Mouse (Mus musculus) c-Kit-negative CD71-positive TER-119-positive erythroid progenitor cells, embryonic 14.5 days (primary cell): ENCODE measurements around the gene Ttc17.

ENCODE experiments used
- DNase-seq: peaks from one replicate; pipeline ENCODE4 v3.0.0-alpha.2; 2013; ENCODE audit warnings: low read depth, low spot score

Ttc17 gene

GRCm38 (mm10) chr2:94381057-94381647 is 25.3 kb downstream of the Ttc17 start:
- no peak for DNase-seq

- DNase-seq: no peak
These were observed 27.8 kb downstream of the Ttc17 start for GRCm38 (mm10) chr2:94378678-94379077.

- no peak for DNase-seq
These were observed 35.4 kb downstream of the Ttc17 start for GRCm38 (mm10) chr2:94371093-94371492.

- DNase-seq: no peak
These were observed 42.7 kb downstream of the Ttc17 start for GRCm38 (mm10) chr2:94363821-94364220.

GRCm38 (mm10) chr2:94360398-94360973 is 46.0 kb downstream of the Ttc17 start:
- no peak for DNase-seq

DNA sequence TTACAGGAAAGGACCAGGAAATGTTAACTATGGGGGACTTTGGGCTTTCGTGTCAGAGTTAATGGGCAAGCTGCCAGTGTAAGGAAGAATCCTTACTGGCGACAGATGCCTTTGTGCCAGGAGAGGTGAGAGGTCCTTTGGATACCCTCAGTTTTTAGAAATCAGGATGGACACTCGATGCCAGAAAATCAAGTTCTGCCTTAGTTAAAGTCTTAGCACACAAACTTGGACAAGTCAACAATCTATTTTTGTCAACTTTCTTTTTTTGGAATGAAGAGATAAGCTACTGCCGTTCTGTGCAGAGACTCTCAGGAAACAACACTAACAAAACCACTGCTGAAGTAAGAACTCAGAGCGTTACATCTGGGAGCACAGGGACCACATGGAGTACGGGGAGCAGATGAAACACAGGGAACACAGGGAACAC is 58.3 kb downstream of the Ttc17 start:
- DNase-seq: no peak

DNA sequence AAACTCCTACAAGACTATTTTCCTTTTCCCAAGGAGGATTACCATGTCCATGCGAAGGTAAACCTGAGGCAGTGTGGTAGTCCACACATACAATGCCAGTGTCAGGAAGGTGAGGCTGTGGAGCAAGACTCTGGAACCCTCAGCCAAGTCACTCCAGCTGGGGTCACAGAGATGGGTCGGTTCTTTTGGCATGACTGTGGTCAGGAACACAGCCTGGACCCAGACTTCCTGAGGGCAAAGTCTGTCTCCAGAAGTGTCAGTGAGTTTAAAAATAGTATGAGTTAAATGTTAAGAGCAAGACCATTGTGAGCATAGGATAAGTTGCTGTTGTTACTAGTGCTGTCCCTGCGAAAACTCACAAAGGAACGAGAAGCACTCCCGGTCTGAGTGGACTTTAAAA is 59.7 kb downstream of the Ttc17 start:
- no peak for DNase-seq

DNA sequence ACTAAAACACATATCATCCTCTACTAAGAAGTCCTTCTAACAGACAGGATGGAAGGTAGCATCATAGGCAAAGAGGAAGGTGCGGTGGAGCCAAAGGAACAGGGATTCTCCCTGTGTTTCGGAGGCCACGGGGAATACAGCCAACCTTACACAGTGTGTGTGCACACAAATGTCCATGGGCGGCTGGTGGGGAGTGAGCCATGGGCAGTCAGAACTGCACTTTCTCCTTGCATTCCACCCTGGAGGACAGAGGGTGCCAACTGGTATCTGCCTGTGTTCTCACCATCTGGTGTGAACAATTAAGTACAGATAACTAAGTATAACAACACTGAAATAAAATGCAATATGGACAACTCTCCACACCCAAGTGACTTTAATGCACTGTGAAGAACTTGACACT is 61.9 kb downstream of the Ttc17 start:
- no peak for DNase-seq

- no peak for DNase-seq
These were observed 62.9 kb downstream of the Ttc17 start for GRCm38 (mm10) chr2:94343290-94344285.

- no peak for DNase-seq
These were observed 65.7 kb downstream of the Ttc17 start for GRCm38 (mm10) chr2:94340769-94341168.

DNA sequence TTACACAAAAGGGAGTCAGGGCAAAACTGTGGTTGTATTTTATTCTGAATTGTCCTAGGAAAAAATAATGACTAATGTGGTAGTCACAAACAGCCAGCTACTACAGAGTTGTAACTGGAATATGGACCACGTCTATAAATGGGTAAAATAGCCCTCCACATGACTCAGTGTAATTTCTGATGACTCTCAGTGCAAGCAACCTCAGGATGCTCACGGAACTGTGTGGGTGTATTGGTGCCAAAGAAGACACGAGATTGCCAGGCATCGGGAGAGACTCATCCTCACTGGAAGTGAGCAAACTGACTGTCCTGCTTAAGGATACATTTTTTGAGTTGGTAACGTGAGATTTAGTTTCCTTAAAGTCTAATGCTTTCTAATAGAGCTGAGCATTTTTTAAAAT is 67.0 kb downstream of the Ttc17 start:
- no peak for DNase-seq

GRCm38 (mm10) chr2:94336336-94336735 is 70.2 kb downstream of the Ttc17 start:
- no peak for DNase-seq

DNA sequence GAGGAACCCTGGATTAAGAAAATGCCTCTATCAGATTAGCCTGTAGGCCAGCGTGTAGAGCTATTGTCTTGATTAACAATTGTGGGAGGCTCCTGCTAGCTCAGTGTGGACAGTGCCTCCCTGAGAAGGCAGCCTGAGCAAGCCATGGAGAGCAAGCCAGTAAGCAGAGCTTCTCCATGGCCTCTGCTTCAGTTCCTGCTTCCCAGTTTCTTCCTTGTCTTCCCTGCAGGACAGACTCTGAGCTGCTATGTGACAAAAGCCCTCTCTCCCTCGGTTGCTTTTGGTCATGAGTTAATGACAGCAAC is 71.8 kb downstream of the Ttc17 start:
- DNase-seq: no peak

GRCm38 (mm10) chr2:94333841-94334741 is 72.4 kb downstream of the Ttc17 start:
- no peak for DNase-seq

DNA sequence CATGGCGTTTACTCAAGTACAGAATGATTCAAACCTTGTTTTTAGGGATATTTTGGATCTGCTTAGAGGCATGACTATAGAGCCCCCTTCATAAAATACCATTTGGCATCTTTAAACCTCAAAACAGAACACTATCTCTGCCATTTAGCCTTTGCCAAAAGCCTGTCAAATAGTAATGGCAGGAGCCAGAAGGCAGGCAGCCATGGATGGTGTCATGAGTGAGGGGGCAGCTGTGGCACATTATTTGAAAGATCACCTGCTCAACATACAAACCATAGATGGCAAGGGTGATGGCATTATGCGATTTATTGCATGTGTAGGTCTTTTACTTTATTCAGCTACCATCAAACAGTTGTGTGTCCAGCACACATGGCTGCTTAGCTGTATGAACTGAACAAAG is 73.4 kb downstream of the Ttc17 start:
- DNase-seq: no peak

DNA sequence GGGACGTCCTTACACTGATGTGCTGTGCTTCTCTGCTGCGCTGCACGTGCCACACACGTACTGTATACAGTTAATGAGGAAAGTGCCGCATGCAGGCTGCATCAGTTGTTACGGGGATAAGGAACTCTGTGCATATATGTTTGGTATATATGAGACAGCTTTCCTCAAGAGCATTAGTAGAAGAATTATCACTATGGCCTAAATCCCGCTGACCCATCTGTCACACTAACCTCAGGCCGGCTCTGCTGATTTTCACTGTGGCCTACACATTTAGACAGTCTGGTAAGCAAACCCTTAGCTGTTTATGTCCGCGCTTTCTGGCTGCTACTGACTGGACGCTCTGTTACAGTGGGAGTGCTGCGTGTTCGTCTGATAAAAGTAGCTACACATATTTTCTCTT is 77.2 kb downstream of the Ttc17 start:
- DNase-seq: no peak

GRCm38 (mm10) chr2:94327836-94328235 is 78.7 kb downstream of the Ttc17 start:
- DNase-seq: no peak

- DNase-seq: no peak
These were observed 86.7 kb downstream of the Ttc17 start for GRCm38 (mm10) chr2:94319780-94320179.

DNA sequence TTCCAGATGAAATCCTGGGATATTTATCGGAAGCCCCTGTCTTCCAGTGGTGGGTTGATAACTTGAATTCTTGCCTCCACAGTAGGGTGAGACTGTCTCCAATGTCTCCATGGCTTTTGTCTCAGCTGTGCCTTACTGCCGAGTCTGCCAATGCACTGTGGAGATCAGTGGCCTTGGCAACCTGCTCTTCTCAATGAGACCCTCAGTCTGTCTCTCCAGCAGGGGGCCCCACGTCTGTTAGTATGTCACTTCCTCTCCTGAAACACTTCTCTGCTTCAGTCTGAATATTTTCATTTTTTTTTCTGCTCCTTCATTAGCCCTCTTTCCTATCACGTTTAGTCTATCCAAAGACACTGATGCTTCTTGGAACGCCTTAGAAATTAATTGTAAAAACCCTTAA is 90.0 kb downstream of the Ttc17 start:
- no peak for DNase-seq

- DNase-seq: no peak
These were observed 102.5 kb downstream of the Ttc17 start for GRCm38 (mm10) chr2:94303984-94304383.

DNA sequence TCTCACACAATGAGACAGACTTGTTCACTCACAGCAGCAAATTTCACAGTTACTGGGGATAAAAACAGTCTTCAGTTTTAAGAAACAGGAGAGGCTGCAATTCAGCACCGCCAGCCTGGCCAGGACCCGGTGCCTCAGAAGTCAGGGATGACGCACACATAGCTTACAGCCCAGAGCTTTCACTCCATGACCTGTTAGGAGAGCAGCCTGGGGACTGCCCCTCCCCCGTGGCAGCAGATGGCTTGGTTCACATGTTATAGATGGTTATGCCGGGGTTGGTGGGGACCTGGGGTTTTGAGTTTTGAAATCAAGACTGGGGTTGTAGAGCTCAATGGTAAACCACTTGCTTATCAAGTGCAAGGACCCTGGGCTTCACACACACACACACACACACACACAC is 104.1 kb downstream of the Ttc17 start:
- DNase-seq: no peak

GRCm38 (mm10) chr2:94301749-94302148 is 104.7 kb downstream of the Ttc17 start:
- no peak for DNase-seq
